Mouse (Mus musculus) forebrain, embryonic 14.5 days (tissue): ENCODE results near the gene 4933411K16Rik. TPM values are rescaled to one million over a fixed set of nuclear protein-coding genes. Genes with fewer than 3 reads are reported as not detected.

Experiments used
- ATAC-seq: fragments of 200-750 bp; cut with Nextera tagmentation; 2 replicates; pipeline ENCODE4 v1.8.0; 2017; ENCODE audit warnings: mild to moderate bottlenecking, moderate library complexity
- DNase-seq: peaks from one replicate; pipeline ENCODE4 v3.0.0-alpha.2; 2015; ENCODE audit warnings: low spot score
- H3K27ac ChIP-seq: fragments of 300-500 bp; sonication (generic); 2 replicates; pipeline ENCODE4 v1.5.1; 2014; ENCODE audit warnings: low read depth, mild to moderate bottlenecking, control low read depth, low read length, moderate library complexity
- H3K27me3 ChIP-seq: fragments of 300-500 bp; sonication (generic); replicated peaks from 2 replicates; pipeline ENCODE4 v1.6.1; 2014; ENCODE audit warnings: low read length, control low read depth, mixed read lengths; ENCODE audit not compliant: control insufficient read depth, insufficient read depth
- H3K36me3 ChIP-seq: fragments of 300-500 bp; sonication (generic); 2 replicates; pipeline ENCODE4 v1.6.1; 2014; ENCODE audit warnings: low read length, control low read depth; ENCODE audit not compliant: control insufficient read depth, insufficient read depth
- H3K4me1 ChIP-seq: fragments of 300-500 bp; sonication (generic); 2 replicates; pipeline ENCODE4 v1.6.1; 2014; ENCODE audit warnings: antibody characterized with exemption, low read length, control low read depth; ENCODE audit not compliant: control insufficient read depth, insufficient read depth
- H3K4me2 ChIP-seq: fragments of 300-500 bp; sonication (generic); 2 replicates; pipeline ENCODE4 v1.6.1; 2014; ENCODE audit warnings: mild to moderate bottlenecking, control low read depth, low read length
- H3K4me3 ChIP-seq: fragments of 300-500 bp; sonication (generic); 2 replicates; pipeline ENCODE4 v1.5.1; 2014; ENCODE audit warnings: low read depth, low read length, control low read depth
- H3K9ac ChIP-seq: fragments of 300-500 bp; sonication (generic); 2 replicates; pipeline ENCODE4 v1.6.1; 2014; ENCODE audit warnings: mild to moderate bottlenecking, low read length, control low read depth, moderate library complexity
- H3K9me3 ChIP-seq: fragments of 300-500 bp; sonication (generic); replicated peaks from 2 replicates; pipeline ENCODE4 v1.6.1; 2016; ENCODE audit warnings: low read length, control low read depth, mixed read lengths; ENCODE audit not compliant: control insufficient read depth
- WGBS: fragments of 180-500 bp; shearing (Covaris S2); extraction: QIAGEN DNeasy Blood & Tissue Kit; methylation state at CpG from one replicate; pipeline ENCODE4 v1.1.7; 2014; 5-methylcytosine and 5-hydroxymethylcytosine counted together
- polyA plus RNA-seq: library from polyadenylated mRNA; unstranded; fragments of >200 nt; fragmentation: Nextera tagmentation; extraction: Ambion mirVana; gene quantifications from 2 replicates; pipeline ENCODE4 v1.2.1, GENCODE M21; 2014

Gene 4933411K16Rik
- polyA plus RNA-seq, 1 experiment from 2014 or later, result not detected

- Histone ChIP-seq H3K36me3 (no peaks in the 10 kb centered on the region), H3K4me3 (no peak overlapping the region), H3K9ac (no peak overlapping the region), H3K4me2 (no peak overlapping the region), H3K27ac (no peak overlapping the region), H3K27me3 (no peaks in the 10 kb centered on the region), H3K9me3 (no peaks in the 10 kb centered on the region), H3K4me1 (no peaks in the 10 kb centered on the region)
- DNase-seq, result no peak
- no peak for ATAC-seq
- 92% methylated on average over 5 of the region's 5 CpGs for WGBS
Measured at GRCm38 (mm10) chr19:42031112-42031511, 20.9 kb upstream of the 4933411K16Rik start.

GRCm38 (mm10) chr19:42033611-42034010 is 18.4 kb upstream of the 4933411K16Rik start:
- no peaks in the 10 kb centered on the region for H3K9me3 ChIP-seq
- no peak overlapping the region for H3K9ac ChIP-seq
- H3K27ac ChIP-seq, result no peak overlapping the region
- no peaks in the 10 kb centered on the region for H3K4me1 ChIP-seq
- no peak for DNase-seq
- no peak overlapping the region for H3K4me3 ChIP-seq
- no peak for ATAC-seq
- no peaks in the 10 kb centered on the region for H3K36me3 ChIP-seq
- no peaks in the 10 kb centered on the region for H3K27me3 ChIP-seq
- H3K4me2 ChIP-seq, result no peak overlapping the region
- 76% methylated on average over 14 of the region's 14 CpGs for WGBS

GRCm38 (mm10) chr19:42034146-42034775 is 17.8 kb upstream of the 4933411K16Rik start:
- 66% methylated on average over 9 of the region's 9 CpGs for WGBS
- no peak for ATAC-seq
- no peaks in the 10 kb centered on the region for H3K9me3 ChIP-seq
- no peaks in the 10 kb centered on the region for H3K27me3 ChIP-seq
- no peak overlapping the region for H3K9ac ChIP-seq
- H3K4me1 ChIP-seq, result no peaks in the 10 kb centered on the region
- H3K27ac ChIP-seq, result no peak overlapping the region
- H3K4me2 ChIP-seq, result no peak overlapping the region
- H3K36me3 ChIP-seq, result no peaks in the 10 kb centered on the region
- no peak overlapping the region for H3K4me3 ChIP-seq
- DNase-seq, result no peak

GRCm38 (mm10) chr19:42034881-42035455 is 17.1 kb upstream of the 4933411K16Rik start:
- Histone ChIP-seq H3K4me3 (no peak overlapping the region), H3K9me3 (no peaks in the 10 kb centered on the region), H3K4me2 (no peak overlapping the region), H3K4me1 (no peaks in the 10 kb centered on the region), H3K9ac (no peak overlapping the region), H3K36me3 (no peaks in the 10 kb centered on the region), H3K27ac (no peak overlapping the region), H3K27me3 (no peaks in the 10 kb centered on the region)
- DNase-seq, result no peak
- 66% methylated on average over 11 of the region's 11 CpGs for WGBS
- no peak for ATAC-seq

- Histone ChIP-seq H3K9ac (no peak within 1 kb of the TSS), H3K36me3 (no peaks in the 10 kb centered on the region), H3K9me3 (no peaks in the 10 kb centered on the region), H3K4me1 (no peaks in the 10 kb centered on the region), H3K27me3 (no peaks in the 10 kb centered on the region), H3K4me2 (no peak within 1 kb of the TSS), H3K27ac (no peak within 1 kb of the TSS), H3K4me3 (no peak within 1 kb of the TSS)
- ATAC-seq (peak; percentile 90), DNase-seq (peak; percentile 89)
- 68% methylated on average over 19 of the region's 19 CpGs for WGBS
Measured at GRCm38 (mm10) chr19:42035456-42036248, 16.4 kb upstream of the 4933411K16Rik start, which contains the start of gene Ankrd2. Gene Ankrd2 (plus strand): TSS chr19:42036000.

GRCm38 (mm10) chr19:42036357-42036756 is 15.7 kb upstream of the 4933411K16Rik start:
- no peaks in the 10 kb centered on the region for H3K9me3 ChIP-seq

GRCm38 (mm10) chr19:42037167-42037702 is 14.8 kb upstream of the 4933411K16Rik start:
- Histone ChIP-seq H3K27ac (no peak overlapping the region), H3K4me1 (no peaks in the 10 kb centered on the region), H3K4me3 (no peak overlapping the region), H3K36me3 (no peaks in the 10 kb centered on the region), H3K4me2 (no peak overlapping the region), H3K9ac (no peak overlapping the region), H3K27me3 (no peaks in the 10 kb centered on the region), H3K9me3 (no peaks in the 10 kb centered on the region)
- WGBS, result 75% methylated on average over 11 of the region's 11 CpGs
- DNase-seq (no peak), ATAC-seq (no peak)

More at GRCm38 (mm10) chr19:42036357-42036756, 15.7 kb upstream of the 4933411K16Rik start:
- 68% methylated on average over 3 of the region's 3 CpGs for WGBS
- no peak overlapping the region for H3K4me2 ChIP-seq
- no peaks in the 10 kb centered on the region for H3K4me1 ChIP-seq
- no peaks in the 10 kb centered on the region for H3K36me3 ChIP-seq
- ATAC-seq, result no peak
- H3K27ac ChIP-seq, result no peak overlapping the region
- no peak overlapping the region for H3K9ac ChIP-seq
- DNase-seq, result no peak
- no peaks in the 10 kb centered on the region for H3K27me3 ChIP-seq
- no peak overlapping the region for H3K4me3 ChIP-seq

- Histone ChIP-seq H3K4me1 (no peaks in the 10 kb centered on the region), H3K4me3 (no peak overlapping the region), H3K27ac (no peak overlapping the region), H3K36me3 (no peaks in the 10 kb centered on the region), H3K4me2 (no peak overlapping the region), H3K9me3 (no peaks in the 10 kb centered on the region), H3K27me3 (no peaks in the 10 kb centered on the region), H3K9ac (no peak overlapping the region)
- ATAC-seq (no peak), DNase-seq (no peak)
- 88% methylated on average over 12 of the region's 12 CpGs for WGBS
Measured at GRCm38 (mm10) chr19:42038310-42038709, 13.7 kb upstream of the 4933411K16Rik start.
